Mouse (Mus musculus): Measurements from ENCODE around the gene Tuba3b. TPM values are rescaled to one million over a fixed set of nuclear protein-coding genes. Genes with fewer than 3 reads are reported as not detected.
A peak's percentile ranks its signal among the peaks of the same experiment; 100 is the strongest.

The Tuba3b gene
- polyA plus RNA-seq, 1 experiment from 2014 or later = not detected

DNA sequence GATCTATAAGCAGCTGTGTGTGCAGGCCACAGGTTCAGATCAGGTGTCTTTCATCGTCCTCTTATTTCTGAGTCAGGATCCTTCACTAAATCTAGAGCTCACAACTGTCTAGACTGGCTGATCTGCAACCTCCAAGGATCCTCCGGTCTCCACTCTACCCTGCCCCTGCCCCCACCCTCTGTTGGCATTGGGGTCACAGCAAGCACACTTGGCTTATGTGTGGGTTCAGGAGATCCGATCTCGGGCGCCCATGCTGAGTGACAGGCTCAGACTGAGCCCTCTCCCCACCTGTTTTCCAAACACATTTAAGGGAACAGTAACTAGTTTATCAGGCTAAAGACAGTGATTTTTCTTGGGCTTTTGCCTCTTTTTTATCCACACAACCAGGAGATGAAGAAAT is 38.1 kb downstream of the Tuba3b start:
- DNase-seq (no peak), ATAC-seq (ENCODE audit: insufficient read depth) (no peak)
- Histone ChIP-seq H3K9ac (no peak overlapping the region), H3K9me3 (ENCODE audit: low read depth, low read length) (no peaks in the 10 kb centered on the region), H3K27me3 (ENCODE audit: insufficient read depth, low read length) (no peaks in the 10 kb centered on the region), H3K4me1 (ENCODE audit: insufficient read depth) (no peaks in the 10 kb centered on the region), H3K36me3 (ENCODE audit: insufficient read depth) (no peaks in the 10 kb centered on the region), H3K4me3 (ENCODE audit: low read depth, low read length) (no peak overlapping the region), H3K27ac (ENCODE audit: low read depth) (no peak overlapping the region), H3K4me2 (no peak overlapping the region)
- TF ChIP-seq CTCF (IDR thresholded peaks at IDR 0.05; ENCODE audit: low read depth) = no peak
- 78% methylated on average over 5 of the region's 5 CpGs for WGBS

DNA sequence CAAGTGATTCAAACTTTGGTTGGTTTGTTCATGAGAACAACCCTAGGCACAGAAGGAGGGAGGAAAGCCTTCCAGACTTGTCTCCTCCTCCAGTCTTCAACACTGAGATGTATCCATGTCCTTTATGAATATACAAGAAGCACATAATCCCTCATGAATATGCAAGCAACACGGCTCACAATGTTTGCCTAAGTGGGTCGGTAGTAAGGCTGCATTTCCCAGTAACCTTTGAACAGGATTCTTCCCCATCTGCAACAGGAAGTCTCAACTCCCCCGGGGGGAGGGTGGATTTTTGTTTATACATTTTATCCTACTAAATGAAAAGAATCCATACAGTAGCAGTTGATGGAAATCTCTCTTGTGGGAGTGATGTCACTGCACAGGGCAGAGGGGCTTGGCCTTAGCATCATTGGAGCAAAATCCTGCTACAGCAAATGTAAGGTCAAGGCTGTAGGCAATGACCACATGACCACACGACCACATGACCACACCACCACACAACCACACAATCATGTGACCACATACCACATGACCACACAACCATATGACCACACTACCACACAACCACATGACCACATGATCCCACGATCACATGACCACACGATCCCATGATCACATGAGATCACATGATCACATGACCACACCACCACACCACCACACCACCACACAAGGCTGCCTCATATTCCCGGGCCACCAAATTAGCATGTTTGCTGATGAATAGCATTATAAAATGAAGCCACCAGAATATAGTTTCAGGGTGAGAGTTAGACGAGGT is 38.7 kb downstream of the Tuba3b start:
- H3K27me3 ChIP-seq (ENCODE audit: insufficient read depth, low read length) = no peaks in the 10 kb centered on the region
- no peaks in the 10 kb centered on the region for H3K9me3 ChIP-seq (ENCODE audit: low read depth, low read length)
- 70% methylated on average over 8 of the region's 8 CpGs for WGBS
- TF ChIP-seq CTCF (IDR thresholded peaks at IDR 0.05; ENCODE audit: low read depth) = no peak
- H3K4me1 ChIP-seq (ENCODE audit: insufficient read depth) = no peaks in the 10 kb centered on the region
- no peak overlapping the region for H3K9ac ChIP-seq
- H3K36me3 ChIP-seq (ENCODE audit: insufficient read depth) = no peaks in the 10 kb centered on the region
- H3K4me2 ChIP-seq = no peak overlapping the region
- H3K27ac ChIP-seq (ENCODE audit: low read depth) = no peak overlapping the region
- no peak overlapping the region for H3K4me3 ChIP-seq (ENCODE audit: low read depth, low read length)
- DNase-seq (peak; percentile 65), ATAC-seq (ENCODE audit: insufficient read depth) (no peak)

DNA sequence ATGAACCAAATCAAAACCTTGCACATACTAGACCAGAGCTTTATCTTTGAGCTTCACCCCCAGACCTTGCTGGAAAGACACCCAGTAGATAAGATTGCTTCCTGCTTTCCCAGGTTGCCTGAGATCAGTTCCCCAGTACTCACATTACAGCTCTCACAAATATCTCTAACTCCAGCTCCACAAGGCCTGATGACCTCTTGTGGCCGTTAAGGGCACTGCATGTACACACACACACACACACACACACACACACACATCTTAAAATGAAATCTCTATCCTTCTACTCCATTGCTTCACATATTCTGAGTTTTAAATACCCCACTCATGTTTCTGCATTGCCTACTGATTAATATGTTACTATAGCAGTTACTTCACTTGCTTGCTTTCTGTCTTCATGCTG is 40.1 kb downstream of the Tuba3b start:
- Histone ChIP-seq H3K4me1 (ENCODE audit: insufficient read depth) (no peaks in the 10 kb centered on the region), H3K27me3 (ENCODE audit: insufficient read depth, low read length) (no peaks in the 10 kb centered on the region), H3K9me3 (ENCODE audit: low read depth, low read length) (no peaks in the 10 kb centered on the region), H3K27ac (ENCODE audit: low read depth) (no peak overlapping the region), H3K4me3 (ENCODE audit: low read depth, low read length) (no peak overlapping the region), H3K36me3 (ENCODE audit: insufficient read depth) (no peaks in the 10 kb centered on the region), H3K4me2 (no peak overlapping the region), H3K9ac (no peak overlapping the region)
- ATAC-seq (ENCODE audit: insufficient read depth) (no peak), DNase-seq (no peak)
- WGBS = 70% methylated on average over 1 of the region's 1 CpGs
- TF ChIP-seq CTCF (IDR thresholded peaks at IDR 0.05; ENCODE audit: low read depth) = peak; percentile 53

DNA sequence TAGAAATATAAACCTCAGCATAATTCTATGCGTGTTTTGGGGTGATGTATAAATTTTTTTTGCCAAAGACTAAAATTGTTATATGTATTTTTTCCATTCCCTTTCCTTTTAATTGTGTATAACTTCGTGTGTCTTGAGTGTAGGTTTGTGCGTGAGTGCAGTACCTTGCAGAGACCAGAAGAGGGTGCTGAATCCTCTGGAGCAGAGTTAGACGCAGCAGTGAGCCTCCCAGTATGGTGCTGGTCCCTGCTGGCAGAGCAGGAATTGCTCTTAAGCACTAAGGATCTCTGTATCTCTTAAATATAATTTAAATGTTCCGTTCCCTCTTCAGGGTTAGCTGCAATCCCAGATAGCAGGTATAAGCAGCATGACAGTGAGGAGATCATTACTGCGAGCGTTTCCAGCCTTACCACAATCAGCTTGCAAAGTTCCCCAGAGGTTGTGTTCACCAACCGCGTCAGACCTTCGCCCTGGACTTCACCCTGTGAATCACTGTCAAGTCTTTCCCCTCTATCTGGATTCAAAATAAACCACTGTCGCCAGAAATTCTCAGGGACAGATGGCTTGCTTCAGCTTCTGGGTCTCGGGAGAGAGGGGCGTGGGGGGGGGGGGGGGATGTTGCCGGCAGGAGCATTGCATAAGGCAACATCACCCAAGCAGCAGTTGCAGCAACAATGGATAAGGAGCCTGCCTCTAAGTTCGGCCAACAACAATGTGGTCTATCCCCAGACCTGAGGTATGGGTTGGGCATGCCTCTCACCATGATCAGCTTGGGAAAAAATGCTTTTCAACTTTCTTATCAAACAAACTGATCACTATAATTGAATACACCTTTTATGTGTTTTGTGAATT is 41.4 kb downstream of the Tuba3b start:
- WGBS = 50% methylated on average over 15 of the region's 15 CpGs
- no peak overlapping the region for H3K9ac ChIP-seq
- ATAC-seq (ENCODE audit: insufficient read depth) = peak; percentile 56; the same call in 1 of the 2 replicates
- peak; percentile 59 for DNase-seq
- no peak overlapping the region for H3K4me3 ChIP-seq (ENCODE audit: low read depth, low read length)
- peak; percentile 67 for TF ChIP-seq CTCF (IDR thresholded peaks at IDR 0.05; ENCODE audit: low read depth)
- H3K27me3 ChIP-seq (ENCODE audit: insufficient read depth, low read length) = no peaks in the 10 kb centered on the region
- H3K36me3 ChIP-seq (ENCODE audit: insufficient read depth) = no peaks in the 10 kb centered on the region
- no peaks in the 10 kb centered on the region for H3K4me1 ChIP-seq (ENCODE audit: insufficient read depth)
- no peaks in the 10 kb centered on the region for H3K9me3 ChIP-seq (ENCODE audit: low read depth, low read length)
- no peak overlapping the region for H3K4me2 ChIP-seq
- no peak overlapping the region for H3K27ac ChIP-seq (ENCODE audit: low read depth)

DNA sequence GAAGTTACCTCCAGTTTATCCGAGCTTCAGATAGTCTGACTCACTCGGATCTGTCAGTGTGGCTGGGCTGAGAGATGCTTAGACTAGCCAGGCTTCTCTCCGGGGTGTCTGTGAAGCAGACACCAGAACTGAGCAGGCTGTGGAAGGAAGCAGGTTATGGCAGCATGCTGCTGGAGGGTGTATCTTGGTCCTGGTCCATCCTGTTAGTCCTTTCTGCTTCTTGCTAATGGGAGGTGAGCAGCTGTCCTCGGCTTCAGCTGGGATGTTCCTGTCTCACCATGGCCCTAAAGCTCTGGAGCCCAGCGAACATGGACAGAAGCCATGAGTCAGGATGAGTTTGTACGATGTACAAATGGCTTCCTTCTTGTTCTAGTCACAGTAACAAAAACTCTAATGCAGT is 43.6 kb downstream of the Tuba3b start:
- Histone ChIP-seq H3K4me1 (ENCODE audit: insufficient read depth) (no peaks in the 10 kb centered on the region), H3K27ac (ENCODE audit: low read depth) (no peak overlapping the region), H3K36me3 (ENCODE audit: insufficient read depth) (no peaks in the 10 kb centered on the region), H3K9me3 (ENCODE audit: low read depth, low read length) (no peaks in the 10 kb centered on the region), H3K4me3 (ENCODE audit: low read depth, low read length) (no peak overlapping the region), H3K27me3 (ENCODE audit: insufficient read depth, low read length) (no peaks in the 10 kb centered on the region), H3K9ac (no peak overlapping the region), H3K4me2 (no peak overlapping the region)
- no peak for TF ChIP-seq CTCF (IDR thresholded peaks at IDR 0.05; ENCODE audit: low read depth)
- DNase-seq (no peak), ATAC-seq (ENCODE audit: insufficient read depth) (no peak)
- 68% methylated on average over 6 of the region's 6 CpGs for WGBS

DNA sequence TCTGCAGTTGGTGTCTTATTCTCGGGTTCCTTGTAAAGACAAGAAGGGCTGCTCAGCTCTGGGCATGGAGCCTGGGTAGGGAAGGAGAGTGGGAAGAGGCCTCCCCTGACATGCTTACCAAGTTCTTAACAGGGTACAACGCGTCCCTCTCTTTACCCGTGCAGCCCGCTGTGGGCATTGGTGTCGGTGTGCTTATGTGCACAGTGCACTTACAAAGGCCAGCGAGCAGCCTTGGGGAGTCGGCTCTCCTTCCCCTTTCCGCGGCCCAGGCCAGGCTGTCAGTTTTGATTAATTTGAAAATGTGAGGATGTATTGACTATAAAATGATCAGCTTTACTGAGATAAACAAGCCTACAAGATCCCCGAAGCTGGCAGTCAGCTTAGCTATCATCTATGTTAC is 45.4 kb downstream of the Tuba3b start:
- no peak for ATAC-seq (ENCODE audit: insufficient read depth)

DNA sequence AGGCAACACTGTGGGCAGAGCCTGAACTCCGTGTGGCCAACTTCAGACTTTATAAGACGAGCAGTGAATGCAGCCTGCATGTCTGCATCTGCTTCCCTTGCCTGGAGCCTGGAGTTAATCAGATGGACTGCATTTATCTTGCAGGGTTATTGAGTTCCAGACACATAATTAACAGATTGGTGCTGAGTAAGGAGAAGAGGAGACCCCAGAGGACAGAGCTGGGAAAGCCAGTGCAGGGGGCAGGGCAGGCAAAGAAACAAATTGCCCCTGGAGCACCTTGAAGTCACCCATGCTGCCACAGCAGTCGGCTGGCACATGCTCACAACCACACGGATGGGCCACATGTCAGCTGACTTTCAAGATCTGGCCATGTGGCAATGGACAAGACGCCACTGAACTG is 48.7 kb downstream of the Tuba3b start:
- ATAC-seq (ENCODE audit: insufficient read depth) = no peak
- DNase-seq = no peak
- 60% methylated on average over 5 of the region's 5 CpGs for WGBS

More for the DNA sequence above, 45.4 kb downstream of the Tuba3b start:
- no peak overlapping the region for H3K27ac ChIP-seq (ENCODE audit: low read depth)
- no peaks in the 10 kb centered on the region for H3K4me1 ChIP-seq (ENCODE audit: insufficient read depth)
- TF ChIP-seq CTCF (IDR thresholded peaks at IDR 0.05; ENCODE audit: low read depth) = no peak
- H3K27me3 ChIP-seq (ENCODE audit: insufficient read depth, low read length) = no peaks in the 10 kb centered on the region
- H3K4me3 ChIP-seq (ENCODE audit: low read depth, low read length) = no peak overlapping the region
- H3K4me2 ChIP-seq = no peak overlapping the region
- WGBS = 57% methylated on average over 11 of the region's 11 CpGs
- DNase-seq = no peak
- H3K9me3 ChIP-seq (ENCODE audit: low read depth, low read length) = no peaks in the 10 kb centered on the region
- H3K9ac ChIP-seq = no peak overlapping the region
- H3K36me3 ChIP-seq (ENCODE audit: insufficient read depth) = no peaks in the 10 kb centered on the region

More for the DNA sequence above, 48.7 kb downstream of the Tuba3b start:
- Histone ChIP-seq H3K36me3 (ENCODE audit: insufficient read depth) (no peaks in the 10 kb centered on the region), H3K9ac (no peak overlapping the region), H3K4me3 (ENCODE audit: low read depth, low read length) (no peak overlapping the region), H3K27me3 (ENCODE audit: insufficient read depth, low read length) (no peaks in the 10 kb centered on the region), H3K4me2 (no peak overlapping the region), H3K4me1 (ENCODE audit: insufficient read depth) (no peaks in the 10 kb centered on the region), H3K9me3 (ENCODE audit: low read depth, low read length) (no peaks in the 10 kb centered on the region), H3K27ac (ENCODE audit: low read depth) (no peak overlapping the region)
- TF ChIP-seq CTCF (IDR thresholded peaks at IDR 0.05; ENCODE audit: low read depth) = no peak
